Mouse (Mus musculus): ENCODE data around the gene Nrp2.

Nrp2 gene

GRCm38 (mm10) chr1:62782155-62782554 is 79.1 kb downstream of the Nrp2 start:
- DNase-seq (ENCODE audit: extremely low read depth, low read depth): no peak

DNA sequence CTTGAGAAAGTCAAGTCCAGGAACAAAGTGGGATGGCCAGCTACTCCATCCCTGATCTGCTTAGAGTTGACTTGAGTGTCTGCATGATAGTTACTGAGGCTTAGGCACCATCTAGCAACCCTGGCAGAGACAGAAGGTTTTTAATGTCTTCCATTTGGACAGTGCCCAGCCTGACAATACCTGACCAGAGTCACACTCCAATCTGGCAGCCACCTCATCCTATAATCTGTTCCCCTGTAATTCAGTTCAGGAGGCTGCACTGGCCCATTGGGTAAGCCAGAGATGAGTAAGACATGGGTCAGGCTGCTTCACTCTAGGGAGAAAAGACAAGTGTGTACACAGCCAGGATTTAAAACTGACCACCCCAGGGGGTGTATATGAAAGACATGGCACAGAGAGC is 79.5 kb downstream of the Nrp2 start:
- DNase-seq (ENCODE audit: extremely low read depth, low read depth): no peak

DNA sequence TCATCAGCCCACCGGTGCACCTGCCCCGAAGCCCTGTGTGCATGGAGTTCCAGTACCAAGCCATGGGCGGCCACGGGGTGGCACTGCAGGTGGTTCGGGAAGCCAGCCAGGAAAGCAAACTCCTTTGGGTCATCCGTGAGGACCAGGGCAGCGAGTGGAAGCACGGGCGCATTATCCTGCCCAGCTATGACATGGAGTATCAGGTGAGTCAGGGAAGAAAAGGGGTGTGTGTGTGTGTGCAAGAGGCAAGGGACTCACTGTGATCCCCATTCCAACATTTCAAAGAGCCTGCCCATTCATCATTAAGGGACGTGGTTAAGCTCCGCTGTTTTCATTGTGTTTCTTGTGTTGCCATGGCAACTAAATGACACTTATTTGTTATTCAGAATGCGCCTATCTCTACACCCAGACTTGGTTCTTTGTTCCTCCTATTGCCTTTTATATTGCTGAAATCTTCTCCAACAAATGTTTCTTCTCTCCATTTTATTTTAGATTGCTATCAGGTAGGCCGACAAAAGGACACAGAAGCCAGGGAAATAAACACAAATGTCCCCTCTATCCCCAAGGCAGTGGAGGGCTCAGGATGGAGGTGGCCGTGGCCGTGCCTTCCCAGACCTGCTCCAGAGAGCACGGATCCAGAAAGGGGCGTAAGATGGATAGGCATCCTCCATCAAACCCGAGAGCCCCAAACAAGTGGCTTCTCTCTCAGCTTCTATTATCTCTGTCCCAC is 80.4 kb downstream of the Nrp2 start:
- no peak for DNase-seq (ENCODE audit: extremely low read depth, low read depth)

DNA sequence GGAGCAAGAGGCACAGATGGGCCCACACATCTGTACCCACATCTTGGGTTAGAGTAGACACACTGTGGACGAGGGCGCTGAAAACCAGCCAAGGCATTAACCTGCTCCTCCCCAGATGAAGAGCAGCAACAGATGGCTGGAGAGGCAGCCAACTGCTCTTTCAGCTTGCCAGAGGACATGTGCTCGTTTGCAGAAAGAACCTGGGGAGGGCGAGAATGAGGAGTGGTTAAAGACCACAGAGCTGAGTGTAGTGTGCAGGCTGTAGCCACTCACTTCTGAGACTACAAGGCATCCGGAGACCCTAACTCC is 81.0 kb downstream of the Nrp2 start:
- DNase-seq (ENCODE audit: extremely low read depth, low read depth): no peak

DNA sequence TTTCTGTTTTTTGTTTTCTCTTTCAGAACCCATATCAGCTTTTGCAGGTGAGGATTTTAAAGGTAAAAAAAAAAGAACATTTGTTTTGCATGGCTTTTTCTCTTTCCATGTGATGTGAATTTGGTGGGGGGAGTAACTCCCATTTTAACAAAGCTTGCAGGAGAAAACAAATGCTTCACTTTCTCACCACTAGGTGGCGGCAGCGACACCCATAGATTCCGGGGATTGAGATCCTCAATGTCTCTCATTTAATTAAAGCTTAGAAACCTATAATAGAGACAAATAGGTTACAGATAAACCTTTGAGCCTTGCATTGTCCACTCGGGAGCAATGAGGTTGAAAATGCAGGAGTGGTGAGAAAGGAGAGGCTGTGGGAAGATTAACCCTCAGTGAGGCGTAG is 83.2 kb downstream of the Nrp2 start:
- no peak for DNase-seq (ENCODE audit: extremely low read depth, low read depth)

DNA sequence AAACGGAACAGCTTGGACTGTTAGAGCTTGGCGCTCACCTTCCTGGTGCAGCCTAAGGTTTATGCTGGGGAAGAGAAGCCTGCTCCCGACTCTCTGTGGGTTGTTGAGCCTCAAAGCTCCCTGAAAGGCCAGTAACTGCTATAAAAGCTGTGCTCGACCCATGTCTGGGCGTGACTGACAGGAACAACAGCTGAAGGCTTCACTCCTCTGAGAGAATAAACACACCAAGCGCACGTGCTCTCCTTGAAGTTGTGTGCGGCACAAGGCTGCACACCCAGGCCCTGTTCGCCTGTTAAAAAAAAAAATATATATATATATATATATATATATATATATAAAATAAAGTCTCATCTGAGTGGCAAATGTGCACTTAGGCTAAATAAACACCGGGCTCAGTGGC is 84.5 kb downstream of the Nrp2 start:
- no peak for DNase-seq (ENCODE audit: extremely low read depth, low read depth)

DNA sequence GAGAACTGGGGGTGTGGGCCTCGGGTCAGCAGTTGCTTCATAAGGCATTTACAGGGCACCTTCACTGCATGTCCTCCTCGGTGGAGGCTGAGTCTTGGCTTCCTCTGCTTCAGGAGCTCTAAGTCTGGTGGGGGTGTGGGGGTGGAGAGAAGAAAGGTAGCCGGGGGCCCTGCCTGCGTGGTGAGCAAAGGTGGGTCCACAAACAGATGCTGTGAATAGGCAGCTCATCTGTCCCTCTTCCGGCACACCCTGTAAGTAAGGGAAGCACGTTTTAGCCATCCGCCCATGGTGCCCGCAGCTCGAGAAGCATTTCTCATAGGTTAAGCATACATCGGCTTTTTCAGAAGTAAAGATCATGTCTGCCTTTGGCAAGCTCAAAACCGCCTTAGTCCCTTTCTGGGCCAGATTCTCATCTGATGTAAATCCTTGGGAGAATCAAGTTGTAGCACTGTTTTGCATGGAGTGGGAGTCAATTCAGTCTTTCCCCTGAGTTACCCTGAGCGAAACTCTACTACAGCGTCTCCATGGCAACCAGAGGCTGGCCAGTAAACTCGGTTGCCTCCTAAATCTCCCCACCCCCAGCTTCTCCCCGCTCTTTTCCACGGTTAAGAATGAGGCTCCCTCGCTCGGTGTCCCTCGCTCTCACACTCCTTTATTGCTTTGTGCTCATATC is 91.3 kb downstream of the Nrp2 start:
- DNase-seq (ENCODE audit: extremely low read depth, low read depth): no peak

DNA sequence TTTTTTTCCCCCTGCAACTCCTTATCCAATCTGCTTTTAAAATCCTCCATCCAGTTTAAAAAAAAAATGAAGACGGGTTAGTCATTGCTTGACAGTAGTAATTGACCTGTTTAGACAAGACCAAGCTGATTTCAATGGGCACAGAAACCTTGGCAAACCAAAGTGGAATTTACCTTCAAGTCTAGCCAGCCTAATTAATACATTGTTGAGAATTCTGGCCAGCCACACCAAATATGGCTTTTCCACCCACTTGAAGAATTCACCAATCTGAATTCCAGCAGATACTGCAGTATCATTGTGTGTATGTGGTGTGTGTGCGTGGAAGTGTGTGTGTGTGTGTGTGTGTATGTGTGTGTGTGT is 91.8 kb downstream of the Nrp2 start:
- DNase-seq (ENCODE audit: extremely low read depth, low read depth): no peak

DNA sequence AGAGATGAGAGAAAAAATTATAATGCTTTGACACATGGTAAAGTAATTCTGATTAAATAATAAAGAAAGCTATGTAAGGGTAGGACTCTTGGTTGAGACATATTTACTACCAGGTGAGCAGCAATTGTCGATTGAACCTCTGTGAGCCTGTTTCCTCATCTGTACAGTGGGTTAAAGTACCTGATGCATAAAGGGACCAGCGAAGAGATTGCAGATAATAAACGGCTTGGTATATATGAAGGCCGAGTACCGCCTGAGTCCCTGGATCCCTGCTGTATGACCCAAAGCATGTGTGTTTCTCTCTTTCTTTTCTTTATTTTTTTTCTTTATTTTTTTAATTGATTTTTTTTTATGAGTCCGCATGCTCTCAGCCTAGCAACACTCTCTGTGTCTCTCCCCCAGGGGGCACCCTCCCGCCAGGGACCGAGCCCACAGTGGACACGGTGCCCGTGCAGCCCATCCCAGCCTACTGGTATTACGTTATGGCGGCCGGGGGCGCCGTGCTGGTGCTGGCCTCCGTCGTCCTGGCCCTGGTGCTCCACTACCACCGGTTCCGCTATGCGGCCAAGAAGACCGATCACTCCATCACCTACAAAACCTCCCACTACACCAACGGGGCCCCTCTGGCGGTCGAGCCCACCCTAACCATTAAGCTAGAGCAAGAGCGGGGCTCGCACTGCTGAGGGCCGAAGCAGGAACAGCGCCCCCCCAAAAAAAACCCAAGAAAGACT is 92.4 kb downstream of the Nrp2 start:
- DNase-seq (ENCODE audit: extremely low read depth, low read depth): no peak

GRCm38 (mm10) chr1:62796038-62796647 is 93.1 kb downstream of the Nrp2 start:
- no peak for DNase-seq (ENCODE audit: extremely low read depth, low read depth)

- DNase-seq (ENCODE audit: extremely low read depth, low read depth): no peak
Observed at GRCm38 (mm10) chr1:62799427-62799826, 96.3 kb downstream of the Nrp2 start.

GRCm38 (mm10) chr1:62800351-62800750 is 97.3 kb downstream of the Nrp2 start:
- no peak for DNase-seq (ENCODE audit: extremely low read depth, low read depth)

DNA sequence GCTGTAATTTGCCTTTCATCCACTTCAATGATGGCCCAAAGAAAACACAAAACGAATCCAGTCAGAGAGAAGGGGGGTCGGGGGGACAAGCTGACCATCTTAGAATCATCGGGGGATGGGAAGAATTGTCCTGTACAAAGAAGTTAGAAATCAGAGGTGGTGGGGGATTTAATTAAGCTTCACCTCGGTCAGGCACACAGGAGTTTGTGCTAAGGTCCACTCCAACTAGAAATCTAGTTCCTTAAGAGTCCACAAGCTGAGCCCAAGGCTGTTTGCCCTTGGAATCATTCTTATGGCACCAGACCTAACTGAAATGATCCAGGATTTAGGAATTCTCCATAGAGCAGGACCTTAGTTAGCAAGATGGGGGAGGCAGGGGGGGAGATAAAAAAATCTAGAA is 98.3 kb downstream of the Nrp2 start:
- no peak for DNase-seq (ENCODE audit: extremely low read depth, low read depth)

GRCm38 (mm10) chr1:62801842-62802241 is 98.8 kb downstream of the Nrp2 start:
- no peak for DNase-seq (ENCODE audit: extremely low read depth, low read depth)

- DNase-seq (ENCODE audit: extremely low read depth, low read depth): no peak
Observed at GRCm38 (mm10) chr1:62803544-62803943, 100.5 kb downstream of the Nrp2 start.

DNA sequence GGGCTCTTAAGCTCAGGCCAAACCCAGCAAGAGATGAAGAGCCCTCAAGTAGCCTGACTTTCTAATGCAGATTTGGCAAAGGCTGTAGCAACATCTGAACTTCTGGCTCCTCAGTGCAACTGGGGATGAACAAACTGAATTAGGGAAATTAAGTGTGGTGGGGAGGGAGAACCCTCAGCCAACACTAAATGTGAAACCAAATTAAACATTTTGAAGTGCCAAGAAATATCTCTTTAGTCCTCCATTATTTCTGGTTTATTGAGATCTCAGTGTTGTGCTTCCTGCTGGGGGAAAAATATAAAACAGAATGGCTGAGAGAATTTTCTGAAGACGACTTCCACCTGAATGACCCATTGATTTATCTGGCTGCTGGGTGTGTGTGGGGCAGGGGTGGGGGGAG is 102.9 kb downstream of the Nrp2 start:
- DNase-seq (ENCODE audit: extremely low read depth, low read depth): no peak

DNA sequence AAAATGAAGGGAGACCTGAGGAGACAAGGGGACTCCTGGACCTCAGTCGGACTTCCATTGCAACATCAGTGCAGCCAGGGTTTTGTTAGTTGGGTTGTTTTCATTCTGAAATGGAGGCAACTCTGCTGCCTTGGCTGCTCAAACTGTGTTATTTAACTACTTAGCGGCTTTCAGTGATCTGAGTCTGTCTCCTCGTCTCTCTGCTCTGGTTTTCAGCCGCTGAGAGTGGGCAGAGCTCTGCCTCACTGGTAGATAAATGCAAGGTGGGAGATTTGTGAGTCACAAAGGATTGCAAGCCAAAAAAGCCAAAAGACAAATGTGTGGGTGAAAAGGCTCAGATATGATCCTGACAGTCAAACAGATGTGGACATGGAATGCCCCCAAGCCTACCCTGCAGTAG is 105.3 kb downstream of the Nrp2 start:
- DNase-seq (ENCODE audit: extremely low read depth, low read depth): no peak

- DNase-seq (ENCODE audit: extremely low read depth, low read depth): no peak
Observed at GRCm38 (mm10) chr1:62809601-62810228, 106.6 kb downstream of the Nrp2 start.

- no peak for DNase-seq (ENCODE audit: extremely low read depth, low read depth)
Observed at GRCm38 (mm10) chr1:62811141-62811540, 108.1 kb downstream of the Nrp2 start.

GRCm38 (mm10) chr1:62812701-62813684 is 109.9 kb downstream of the Nrp2 start:
- DNase-seq (ENCODE audit: extremely low read depth, low read depth): no peak

DNA sequence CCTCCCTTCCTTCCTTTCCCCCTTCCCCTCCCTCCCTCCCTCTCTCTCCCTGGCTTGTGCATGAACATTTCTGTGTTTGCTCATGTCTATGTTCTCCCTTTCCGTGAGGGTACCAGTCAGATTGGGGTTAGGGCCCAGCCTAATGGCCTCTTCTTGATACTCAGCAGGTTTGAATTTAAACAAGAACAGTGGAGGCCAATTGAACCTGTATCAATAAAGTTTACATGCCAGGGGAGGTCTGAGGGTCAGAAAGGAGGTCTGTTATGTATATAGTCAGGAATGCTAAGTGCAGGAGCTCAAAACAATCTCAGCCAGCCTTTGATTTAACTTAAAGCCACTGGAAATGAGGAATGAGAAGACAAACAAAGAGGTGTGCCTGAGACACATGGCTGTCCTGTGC is 110.9 kb downstream of the Nrp2 start:
- no peak for DNase-seq (ENCODE audit: extremely low read depth, low read depth)

Measured in MEL-GATA-1-ER (cell line).